Mouse (Mus musculus) hematopoietic stem cell, adult 5-6 weeks (primary cell): ENCODE data around the gene Fam185a. TPM values are rescaled to one million over a fixed set of nuclear protein-coding genes. Genes with fewer than 3 reads are reported as not detected.

ENCODE experiments used
- ATAC-seq, 2 experiments: fragments of 125-278 bp in 1 of 2; replicated peaks in 1 of 2; 2 replicates each; pipeline ENCODE4 v1.8.0; 2016 to 2017; ENCODE audit warnings: inconsistent platforms in 2 of 2, mild to moderate bottlenecking in 2 of 2, moderate number of reproducible peaks in 2 of 2, low read depth in 1 of 2, moderate TSS enrichment in 1 of 2; ENCODE audit not compliant: low FRiP score in 2 of 2, poor library complexity in 2 of 2, severe bottlenecking in 2 of 2, insufficient read depth in 1 of 2, low TSS enrichment in 1 of 2
- total RNA-seq: library from RNA; stranded (forward); fragments of 172-1452, 232-1000 nt; gene quantifications from 2 replicates; pipeline ENCODE4 v1.2.3, GENCODE M21; 2017

Fam185a gene
- total RNA-seq, 1 experiment from 2014 or later: 13.8 TPM

- no peak for ATAC-seq
Measured at GRCm38 (mm10) chr5:21506887-21507286, 82.1 kb downstream of the Fam185a start.

- ATAC-seq: no peak
Measured at GRCm38 (mm10) chr5:21509801-21510200, 85.0 kb downstream of the Fam185a start.

- no peak for ATAC-seq
Measured at GRCm38 (mm10) chr5:21513363-21513762, 88.6 kb downstream of the Fam185a start.

DNA sequence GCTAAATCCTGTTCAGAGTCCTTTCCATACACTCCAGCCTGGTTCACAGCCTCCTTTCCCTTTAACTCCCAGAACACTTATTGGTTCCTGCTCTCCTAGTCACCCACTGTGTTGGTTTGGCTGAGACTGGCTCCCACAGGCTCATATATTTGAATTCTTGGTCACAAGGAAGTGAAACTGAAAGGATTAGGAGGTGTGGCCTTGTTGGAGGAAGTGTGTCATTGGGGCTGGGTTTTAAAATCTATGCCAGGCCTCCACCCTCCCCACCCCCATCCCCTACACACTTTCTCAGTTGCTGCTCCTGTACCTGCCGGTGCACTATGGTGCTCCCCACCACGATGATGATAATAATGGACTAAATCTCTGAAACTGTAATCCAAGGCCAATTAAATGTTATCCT lies 92.8 kb downstream of the Fam185a start:
- peak; percentile 42 to 48; a peak in 3 of 4 replicates for ATAC-seq

DNA sequence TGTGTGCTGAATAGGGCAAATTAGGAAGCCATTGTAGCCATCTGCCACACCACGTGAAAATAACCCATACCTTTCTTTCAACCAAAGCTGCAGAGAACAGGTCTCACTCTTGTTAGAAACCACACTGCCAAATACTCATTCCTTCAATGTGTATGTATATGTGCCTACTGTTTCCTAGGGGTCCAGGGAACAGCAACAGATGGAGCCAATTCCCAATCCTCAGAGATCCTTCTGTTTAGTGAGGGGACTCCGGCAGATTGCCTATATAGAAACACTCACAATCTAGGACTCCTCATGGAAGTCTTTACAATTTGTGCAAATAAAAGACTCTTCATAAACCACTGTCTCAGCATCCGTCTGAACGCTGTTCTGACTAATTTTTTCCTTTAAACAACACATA lies 93.4 kb downstream of the Fam185a start:
- no peak for ATAC-seq

DNA sequence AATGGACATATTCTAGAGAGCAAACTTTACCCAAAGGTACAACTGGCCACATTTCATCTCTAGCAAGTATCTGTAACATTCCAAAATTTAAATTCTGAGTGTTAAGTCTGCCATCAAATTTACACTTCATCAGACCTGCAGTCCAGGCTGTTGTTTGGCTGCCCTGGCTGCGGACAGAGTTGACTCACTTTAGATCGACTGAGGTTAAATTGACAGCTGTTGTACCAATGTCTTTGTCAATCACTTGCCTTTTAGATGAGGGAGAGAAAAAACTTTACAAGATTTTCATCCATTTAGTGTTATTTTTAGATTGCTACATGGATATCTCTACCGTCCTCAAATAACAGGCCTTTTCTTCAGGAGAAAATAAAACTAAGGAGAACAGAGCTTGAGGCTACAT lies 94.4 kb downstream of the Fam185a start:
- no peak for ATAC-seq

DNA sequence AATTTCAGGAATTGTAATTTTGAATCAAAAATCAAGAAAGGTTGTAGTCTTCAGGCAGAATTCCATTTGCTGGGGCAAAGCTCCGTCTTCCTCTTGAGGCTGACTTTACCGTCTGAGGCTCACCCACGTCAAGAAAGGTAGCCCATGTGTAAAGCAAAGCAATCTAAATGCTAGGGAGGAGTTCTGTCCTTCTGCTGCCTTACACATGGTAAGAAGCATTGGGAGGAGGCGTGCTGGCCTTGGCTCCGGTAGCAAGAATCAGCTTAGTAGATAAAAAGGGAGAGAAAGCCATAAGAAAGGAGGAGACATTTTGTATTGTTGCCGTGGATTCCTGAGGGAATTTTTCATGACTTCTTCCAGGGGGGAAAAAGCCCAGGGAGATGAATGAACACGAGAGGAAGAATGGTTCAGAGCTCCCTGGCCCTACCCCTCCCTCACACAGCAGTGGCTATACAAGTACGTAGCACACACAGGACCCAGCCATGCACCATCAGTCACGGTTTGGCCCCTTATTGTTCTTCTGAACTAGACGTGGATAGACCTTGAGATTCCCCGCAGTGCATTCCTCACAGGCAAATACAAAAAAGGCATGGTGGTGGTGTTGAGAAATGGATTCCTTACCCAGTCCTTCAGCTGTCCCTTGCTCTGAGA lies 102.2 kb downstream of the Fam185a start:
- ATAC-seq: no peak

DNA sequence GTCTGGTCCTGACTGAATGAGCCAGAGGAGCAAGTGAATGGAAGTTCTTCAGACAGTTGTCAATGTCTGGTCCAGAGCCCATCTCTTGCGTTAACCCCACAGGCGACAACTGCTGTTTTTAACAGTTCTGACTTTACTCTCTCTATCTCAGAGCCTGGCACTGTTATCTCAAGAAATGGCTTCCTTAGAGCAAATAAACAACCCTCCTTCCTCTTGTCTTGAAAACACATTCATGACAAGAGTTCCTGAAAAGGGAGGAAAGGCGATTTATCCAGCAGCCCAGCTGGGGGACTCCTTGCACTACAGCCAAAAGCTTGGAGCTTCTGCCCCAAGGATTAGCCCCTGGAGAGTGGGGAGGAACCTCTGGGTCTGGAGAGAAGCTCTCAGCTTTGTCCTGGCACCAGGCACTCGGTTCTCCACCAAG lies 102.7 kb downstream of the Fam185a start:
- no peak for ATAC-seq

DNA sequence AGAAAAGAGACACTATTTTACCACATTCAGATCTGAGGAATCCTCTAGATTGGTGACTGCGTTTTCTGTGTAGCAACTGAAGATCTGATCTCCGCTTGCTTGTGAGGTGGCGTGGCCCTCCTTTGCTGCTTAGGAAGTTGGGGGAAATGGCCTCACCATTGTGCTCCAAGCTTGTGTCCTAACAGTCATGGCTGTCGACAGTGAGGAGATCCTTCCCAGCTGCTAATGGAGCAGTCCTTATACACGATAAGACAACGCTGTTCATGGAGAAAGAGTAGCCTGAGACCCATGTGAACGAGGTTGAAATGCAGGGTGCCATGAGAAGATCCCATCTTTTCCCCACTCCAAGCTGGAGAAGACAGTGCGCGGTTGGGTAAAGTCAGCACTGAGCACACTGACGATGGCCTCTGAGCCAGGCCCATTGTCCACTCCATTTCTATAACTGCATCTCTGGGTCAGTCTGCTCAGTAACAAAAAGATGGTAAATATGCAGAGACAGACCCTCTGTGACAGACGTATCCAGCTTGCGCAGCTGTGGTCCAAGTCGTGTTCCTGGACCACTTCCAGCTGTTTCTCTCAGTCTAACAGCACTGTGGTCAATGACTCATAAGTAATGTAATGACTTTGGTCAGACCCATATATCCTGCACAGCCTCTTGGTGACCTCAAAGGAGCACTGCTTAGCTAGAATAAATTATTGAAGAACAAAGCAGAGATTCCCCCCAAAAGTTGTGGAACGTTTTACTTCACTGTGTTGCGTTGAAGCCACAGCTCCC lies 103.5 kb downstream of the Fam185a start:
- peak; percentile 71 to 76 for ATAC-seq

- 0 out of 4 replicates have a peak, but pooled peaks of 1 of the 2 experiments have one; percentile 8 for ATAC-seq
Measured at GRCm38 (mm10) chr5:21529110-21529720, 104.5 kb downstream of the Fam185a start.

Other genes starting within 250 kb of the Fam185a start
- 11.6 and 24.8 TPM in 2 replicates for gene Gsap, start 238.7 kb upstream of the Fam185a start, total RNA-seq
- 30.7 and 36.7 TPM in 2 replicates for gene Fgl2, start 52.3 kb upstream of the Fam185a start, total RNA-seq
- gene Ccdc146, start 281 bp upstream of the Fam185a start, total RNA-seq: not detected in 2 replicates
- gene Lrrc17, start 118.6 kb downstream of the Fam185a start, total RNA-seq: not detected in 2 replicates
- gene Fbxl13, start 220.7 kb downstream of the Fam185a start, total RNA-seq: 0.56 TPM in 1 of 2 replicates, not detected in the other
- 77.6 and 103 TPM in 2 replicates for gene Armc10, start 220.9 kb downstream of the Fam185a start, total RNA-seq